Mouse (Mus musculus) G1E (cell line): ENCODE measurements around the gene Cir1. TPM values are rescaled to one million over a fixed set of nuclear protein-coding genes. Genes with fewer than 3 reads are reported as not detected.

Source experiments
- ATAC-seq: 2 replicates; pipeline ENCODE4 v1.8.0; 2016; ENCODE audit warnings: mild to moderate bottlenecking; ENCODE audit not compliant: insufficient number of reproducible peaks, poor library complexity, low FRiP score, severe bottlenecking; ENCODE audit errors: extremely low read depth
- DNase-seq: peaks from one replicate; pipeline ENCODE4 v3.0.0; 2012; ENCODE audit warnings: low spot score
- H3K27me3 ChIP-seq: 2 replicates; pipeline ENCODE4 v1.6.1; 2012; ENCODE audit warnings: mild to moderate bottlenecking, low read length, inconsistent platforms; ENCODE audit not compliant: insufficient read depth
- H3K36me3 ChIP-seq: replicated peaks from 2 replicates; pipeline ENCODE3; 2012; ENCODE audit warnings: mild to moderate bottlenecking, inconsistent platforms
- H3K4me1 ChIP-seq: 2 replicates; pipeline ENCODE4 v1.6.1; 2012; ENCODE audit warnings: low read depth, low read length, inconsistent platforms, mixed read lengths; ENCODE audit not compliant: insufficient read depth
- H3K4me3 ChIP-seq: 2 replicates; pipeline ENCODE4 v1.5.1; 2012; ENCODE audit warnings: low read depth, mild to moderate bottlenecking, inconsistent platforms, low read length, moderate library complexity, mixed read lengths
- H3K9me3 ChIP-seq: replicated peaks from 2 replicates; pipeline ENCODE4 v1.6.1; 2012; ENCODE audit warnings: inconsistent platforms
- CTCF ChIP-seq: IDR thresholded peaks from 2 replicates; pipeline ENCODE4 v1.5.1; 2012; ENCODE audit warnings: low read depth, low read length, inconsistent platforms, mixed read lengths
- GATA1 ChIP-seq: IDR thresholded peaks from 2 replicates; pipeline ENCODE4 v1.6.1; 2012; ENCODE audit warnings: borderline replicate concordance, low read length, inconsistent platforms, mixed read lengths
- GATA2 ChIP-seq: IDR thresholded peaks from 2 replicates; pipeline ENCODE4 v1.6.1; 2012; ENCODE audit warnings: low read depth, low read length, inconsistent platforms, borderline replicate concordance
- POLR2AphosphoS5 ChIP-seq: IDR thresholded peaks from 2 replicates; pipeline ENCODE4 v1.6.1; 2012; ENCODE audit warnings: low read depth, low read length, inconsistent platforms; ENCODE audit not compliant: insufficient replicate concordance
- TAL1 ChIP-seq: conservative IDR thresholded peaks from 2 replicates; pipeline ENCODE4 v1.6.1; 2012; ENCODE audit warnings: low read depth, low read length, inconsistent platforms, mixed read lengths
- polyA plus RNA-seq: library from polyadenylated mRNA; stranded (reverse); fragments of >175 nt; gene quantifications from 2 replicates; pipeline ENCODE4 v1.2.3, GENCODE M21; 2012
- total RNA-seq, 2 experiments: library from RNA; stranded (forward) in 1 of 2; stranded (reverse) in 1 of 2; fragments of 200-1000 nt in 1 of 2; fragments of >200 nt in 1 of 2; fragmentation: Nextera tagmentation in 1 of 2; gene quantifications; 2 replicates each; pipeline ENCODE4 v1.2.3; 2014 to 2017

Gene Cir1
- total and polyA plus RNA-seq, 3 experiments = 11.9 to 27.2 (median 21.7) TPM

DNA sequence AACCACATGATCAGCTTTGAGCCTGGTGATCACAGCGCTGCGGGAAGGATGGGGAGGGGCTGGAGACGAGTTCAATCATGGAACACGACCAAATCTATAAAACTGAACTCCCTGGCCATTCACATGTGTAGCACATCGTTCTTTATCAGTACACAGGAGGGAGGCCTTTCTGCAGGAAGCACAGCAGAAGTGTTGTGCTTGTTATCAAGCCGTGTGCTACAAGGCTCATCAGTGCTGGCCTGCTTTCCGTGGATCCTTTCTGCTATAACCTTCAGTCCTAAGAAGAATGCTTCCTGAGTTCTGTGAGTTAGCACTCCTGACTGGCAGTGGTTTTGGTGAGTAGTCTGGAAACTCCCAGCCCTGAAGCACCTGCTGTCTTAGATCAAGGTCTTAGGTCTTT is 17.5 kb downstream of the Cir1 start:
- DNase-seq = no peak
- no peak for ATAC-seq
- peaks cover 76% of the 10 kb centered on the region for H3K36me3 ChIP-seq
- no peak for TF ChIP-seq POLR2AphosphoS5
- no peak for TF ChIP-seq CTCF
- TF ChIP-seq GATA1 = no peak
- TF ChIP-seq TAL1 = no peak
- TF ChIP-seq GATA2 = no peak
- no peaks in the 10 kb centered on the region for H3K27me3 ChIP-seq
- H3K4me3 ChIP-seq = no peak overlapping the region
- H3K4me1 ChIP-seq = no peaks in the 10 kb centered on the region
- no peaks in the 10 kb centered on the region for H3K9me3 ChIP-seq

GRCm38 (mm10) chr2:73291130-73291529 is 21.4 kb downstream of the Cir1 start:
- no peak for TF ChIP-seq CTCF
- TF ChIP-seq GATA2 = no peak
- no peak for TF ChIP-seq TAL1
- TF ChIP-seq GATA1 = no peak
- no peak for TF ChIP-seq POLR2AphosphoS5
- ATAC-seq = no peak
- H3K4me3 ChIP-seq = no peak overlapping the region
- no peaks in the 10 kb centered on the region for H3K27me3 ChIP-seq
- DNase-seq = no peak
- H3K36me3 ChIP-seq = peaks cover 80% of the 10 kb centered on the region
- H3K9me3 ChIP-seq = no peaks in the 10 kb centered on the region
- no peaks in the 10 kb centered on the region for H3K4me1 ChIP-seq

DNA sequence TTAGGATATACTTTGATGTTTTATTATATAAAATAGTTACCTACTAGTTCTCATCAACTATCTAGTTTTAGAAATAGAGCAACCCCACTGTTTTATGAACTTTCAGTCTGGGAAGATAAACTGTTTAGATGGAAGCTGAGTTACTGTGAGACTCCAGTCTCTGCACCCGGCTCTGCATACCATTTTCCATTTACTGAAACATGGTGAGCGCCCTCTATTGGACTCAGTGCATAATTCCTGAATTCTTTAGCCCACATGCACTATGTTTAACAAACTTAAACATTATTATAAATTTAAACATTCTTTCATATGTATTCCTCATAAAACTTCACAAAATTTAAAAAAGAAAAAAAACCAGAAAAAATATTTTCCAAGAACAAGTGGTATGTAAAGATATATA is 26.9 kb downstream of the Cir1 start:
- H3K27me3 ChIP-seq = peaks cover 7% of the 10 kb centered on the region; the same call in 1 of the 2 replicates
- no peak for TF ChIP-seq GATA2
- H3K4me3 ChIP-seq = no peak overlapping the region
- peaks cover 42% of the 10 kb centered on the region for H3K36me3 ChIP-seq
- no peaks in the 10 kb centered on the region; the same call in 1 of the 2 replicates for H3K4me1 ChIP-seq
- DNase-seq (no peak), ATAC-seq (no peak)
- H3K9me3 ChIP-seq = no peaks in the 10 kb centered on the region

GRCm38 (mm10) chr2:73281707-73282106 is 30.8 kb downstream of the Cir1 start:
- DNase-seq (no peak), ATAC-seq (no peak)
- TF ChIP-seq POLR2AphosphoS5 = no peak
- no peak for TF ChIP-seq TAL1
- TF ChIP-seq GATA2 = no peak
- TF ChIP-seq GATA1 = no peak
- TF ChIP-seq CTCF = no peak
- Histone ChIP-seq H3K4me1 (peaks cover 27% of the 10 kb centered on the region), H3K27me3 (peaks cover 34% of the 10 kb centered on the region), H3K9me3 (no peaks in the 10 kb centered on the region), H3K4me3 (no peak overlapping the region), H3K36me3 (peaks cover 11% of the 10 kb centered on the region)

GRCm38 (mm10) chr2:73281048-73281661 is 31.3 kb downstream of the Cir1 start:
- no peaks in the 10 kb centered on the region for H3K9me3 ChIP-seq
- peaks cover 34% of the 10 kb centered on the region for H3K27me3 ChIP-seq
- peaks cover 6% of the 10 kb centered on the region for H3K36me3 ChIP-seq
- ATAC-seq (no peak), DNase-seq (no peak)
- no peak overlapping the region for H3K4me3 ChIP-seq
- peaks cover 27% of the 10 kb centered on the region for H3K4me1 ChIP-seq
- no peak for TF ChIP-seq GATA1

DNA sequence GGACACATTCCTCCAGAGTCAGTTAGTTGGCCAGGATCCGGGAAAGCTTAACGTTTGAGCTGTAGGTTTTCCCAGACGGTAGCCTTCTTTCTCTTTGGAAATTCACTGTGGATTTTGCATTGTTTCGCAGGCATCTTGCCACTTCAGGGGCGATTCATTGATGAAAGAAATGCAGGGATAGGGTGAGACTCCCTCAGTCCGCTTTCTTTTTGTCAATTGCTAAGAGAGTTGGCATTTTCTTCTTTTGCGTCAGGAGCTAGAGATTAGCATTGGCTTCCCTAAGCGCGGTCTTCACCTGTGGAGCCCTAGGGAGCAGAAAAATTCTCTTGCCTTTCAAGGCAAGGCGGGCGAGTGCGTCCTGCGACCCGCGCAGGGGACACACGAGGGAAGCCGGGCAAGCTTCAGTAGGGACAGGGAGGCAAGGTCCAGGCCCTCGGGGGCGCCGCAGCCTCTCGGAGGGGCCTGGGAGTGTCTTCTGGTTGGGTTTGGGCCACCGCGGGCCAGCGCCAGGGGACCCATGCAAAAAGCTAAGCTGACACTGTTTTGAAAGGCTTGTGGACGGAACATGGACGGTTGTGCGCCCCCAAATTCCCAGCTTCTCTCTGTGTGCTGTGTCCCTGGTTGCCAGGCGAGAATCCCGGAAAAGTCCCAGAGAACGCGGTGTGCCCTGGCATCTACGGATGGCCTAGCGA is 32.0 kb downstream of the Cir1 start:
- DNase-seq = no peak
- Histone ChIP-seq H3K4me3 (no peak overlapping the region), H3K4me1 (peaks cover 27% of the 10 kb centered on the region), H3K9me3 (no peaks in the 10 kb centered on the region), H3K36me3 (peaks cover 3% of the 10 kb centered on the region), H3K27me3 (peaks cover 34% of the 10 kb centered on the region)
- ATAC-seq = no peak
- TF ChIP-seq GATA1 (no peak), CTCF (no peak), GATA2 (no peak), TAL1 (no peak), POLR2AphosphoS5 (no peak)
